Mouse (Mus musculus) E14TG2a.4 (cell line): ENCODE data around the gene Zfp110.

ENCODE experiments used
- CTCF ChIP-seq: conservative IDR thresholded peaks from 2 replicates; pipeline ENCODE4 v1.5.1; 2014; ENCODE audit warnings: low read length
- NANOG ChIP-seq: IDR thresholded peaks from 2 replicates; pipeline ENCODE4 v1.6.1; 2014; ENCODE audit warnings: borderline replicate concordance, low read length, mixed read lengths
- POU5F1 ChIP-seq: IDR thresholded peaks from 2 replicates; pipeline ENCODE4 v1.6.1; 2014; ENCODE audit warnings: low read length, borderline replicate concordance

DNA sequence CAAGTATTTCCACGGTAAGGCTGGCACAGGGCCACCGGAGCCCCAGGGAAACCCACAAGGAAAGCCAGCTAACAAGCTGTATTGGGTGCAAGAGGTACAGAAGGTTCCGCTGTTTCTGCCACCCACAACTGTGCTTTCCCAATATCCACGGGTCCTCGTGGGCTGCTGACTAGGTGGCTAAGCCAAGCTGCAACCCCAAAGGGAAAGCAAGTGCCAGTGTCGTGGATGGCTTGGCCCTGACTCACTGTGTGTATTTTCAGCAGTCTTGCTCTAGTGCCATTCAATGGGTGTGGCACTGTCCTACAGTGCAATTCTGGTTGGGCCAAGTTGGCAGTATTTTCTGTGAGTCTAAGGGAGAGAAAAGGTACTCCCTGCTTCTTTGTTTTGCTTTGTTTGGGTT, 47.2 kb upstream of the Zfp110 start:
- no peak for TF ChIP-seq CTCF
- TF ChIP-seq POU5F1, result no peak
- no peak for TF ChIP-seq NANOG
